Mouse (Mus musculus) T-helper 17 cell (primary cell): Measurements from ENCODE around the gene Olfr1232.

Source experiments
- in situ Hi-C, 2 experiments: fragments of 300-600 bp; cut with MboI, MseI; formaldehyde crosslinking; loops; 1 replicate in 1 of 2; 2 replicates in 1 of 2; pipeline ENCODE4 v1.15.1; 2025; ENCODE audit warnings: high pct_unique_total_duplicates in 2 of 2

The Olfr1232 gene

DNA sequence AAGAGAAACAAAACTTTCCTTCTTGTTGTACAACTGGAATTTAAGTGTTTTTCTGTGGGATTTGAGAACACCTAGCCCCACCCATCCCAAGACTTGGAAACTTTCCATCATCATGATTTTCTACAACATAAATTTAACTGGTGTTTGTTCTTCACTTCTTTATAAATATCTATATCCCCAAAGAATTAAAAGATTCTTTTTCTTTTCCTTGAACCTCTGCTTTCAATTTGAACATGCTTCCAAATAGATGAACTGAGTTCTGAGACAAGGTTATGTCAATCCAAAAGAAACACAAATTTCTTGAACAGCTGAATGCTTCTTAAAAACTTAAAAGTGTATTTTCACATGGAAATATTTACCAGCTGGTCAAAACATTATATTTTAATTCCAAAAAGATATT is at the start of gene Olfr1232:
TSS of gene Olfr1232 (minus strand) at position 101 of the 400 bp plus-strand sequence.
- in situ Hi-C loops, result no loop called here

- in situ Hi-C loops, result no loop called here
Measured at GRCm38 (mm10) chr2:89364765-89365164, 35.3 kb upstream of the Olfr1232 start, which contains the start of gene Olfr1234. Gene Olfr1234 (minus strand): TSS chr2:89364865.

DNA sequence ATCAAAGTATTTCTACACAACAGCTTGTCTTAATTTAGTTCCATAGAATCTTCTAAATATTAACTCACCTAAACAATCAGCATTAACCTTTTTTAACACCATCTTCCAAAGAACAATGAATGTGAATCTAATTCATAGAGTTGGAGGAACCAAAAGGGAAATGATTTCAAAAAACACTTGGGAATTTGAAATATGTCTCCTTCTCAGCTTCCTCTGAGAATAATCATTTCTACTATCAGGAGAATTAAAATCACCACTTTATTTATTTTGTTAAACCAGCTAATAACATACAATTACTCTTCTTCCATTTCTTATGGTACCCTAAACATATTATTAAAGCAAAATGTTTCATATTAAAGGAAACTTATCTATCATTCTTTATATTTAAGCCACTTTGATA is 12.8 kb upstream of the Olfr1232 start, which contains the start of gene Olfr1233:
TSS of gene Olfr1233 (minus strand) at position 101 of the 400 bp plus-strand sequence.
- in situ Hi-C loops, result loop anchor here in 1 of 2 experiments (10.0 kb wide), 1 partner anchor 1447 kb away; the partner anchor contains the start of gene Olfr1153

DNA sequence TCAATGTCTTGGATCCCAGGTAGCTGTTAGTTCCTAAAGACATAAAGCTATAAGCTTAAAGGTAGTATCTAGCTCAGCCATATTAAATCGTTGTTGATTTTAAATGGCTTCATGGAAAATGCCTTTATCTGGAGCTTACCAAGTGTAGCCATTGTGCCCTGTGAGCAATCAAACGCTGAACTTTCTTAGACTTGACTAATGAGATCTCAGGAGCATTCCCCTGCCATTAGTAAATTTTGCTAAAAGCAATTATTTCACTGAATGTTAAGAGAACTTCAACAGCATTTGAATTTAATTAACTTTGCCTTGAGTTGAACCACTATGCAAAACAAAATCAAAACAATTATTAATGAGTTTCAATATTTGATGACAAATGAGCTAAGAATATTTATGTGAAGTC is 22.5 kb downstream of the Olfr1232 start, which contains the start of gene Olfr1231:
TSS of gene Olfr1231 (minus strand) at position 101 of the 400 bp plus-strand sequence.
- in situ Hi-C loops, result no loop called here

DNA sequence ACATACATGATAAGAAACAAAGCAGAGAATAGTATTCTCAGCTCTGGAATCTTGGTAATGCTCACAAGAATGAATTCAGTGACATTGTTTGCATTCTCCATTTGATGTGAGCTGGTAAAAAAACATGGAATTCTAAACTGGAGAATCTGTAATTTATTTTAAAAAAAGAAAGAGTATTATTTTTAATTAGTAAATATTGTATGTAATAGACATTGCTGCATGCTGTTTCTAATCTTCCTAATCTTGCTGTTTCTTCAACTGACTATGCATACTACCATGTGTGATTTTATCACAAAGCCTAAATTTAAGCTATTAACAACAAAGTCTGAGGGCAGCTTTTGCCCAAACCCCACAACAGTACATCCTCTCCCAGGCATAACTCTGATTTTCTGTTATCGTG is 32.3 kb downstream of the Olfr1232 start, which contains the start of gene Olfr1230:
TSS of gene Olfr1230 (minus strand) at position 101 of the 400 bp plus-strand sequence.
- in situ Hi-C loops, result no loop called here

GRCm38 (mm10) chr2:89287914-89288313 is 41.6 kb downstream of the Olfr1232 start, which contains the start of gene Olfr1229:
Gene Olfr1229 (minus strand): TSS chr2:89288014.
- in situ Hi-C loops, result no loop called here
